Mouse (Mus musculus) liver, adult 2 months (tissue): ENCODE measurements around the gene St6galnac3.

Source experiments
- CTCF ChIP-seq: fragments of 200-500 bp; IDR thresholded peaks from 2 replicates; pipeline ENCODE4 v1.5.1; 2011; ENCODE audit warnings: low read depth, low read length, control low read depth
- POLR2A ChIP-seq: fragments of 200-500 bp; IDR thresholded peaks from 2 replicates; pipeline ENCODE4 v1.6.1; 2011; ENCODE audit warnings: low read length, control low read depth; ENCODE audit not compliant: insufficient read depth; ENCODE audit errors: extremely low read depth

DNA sequence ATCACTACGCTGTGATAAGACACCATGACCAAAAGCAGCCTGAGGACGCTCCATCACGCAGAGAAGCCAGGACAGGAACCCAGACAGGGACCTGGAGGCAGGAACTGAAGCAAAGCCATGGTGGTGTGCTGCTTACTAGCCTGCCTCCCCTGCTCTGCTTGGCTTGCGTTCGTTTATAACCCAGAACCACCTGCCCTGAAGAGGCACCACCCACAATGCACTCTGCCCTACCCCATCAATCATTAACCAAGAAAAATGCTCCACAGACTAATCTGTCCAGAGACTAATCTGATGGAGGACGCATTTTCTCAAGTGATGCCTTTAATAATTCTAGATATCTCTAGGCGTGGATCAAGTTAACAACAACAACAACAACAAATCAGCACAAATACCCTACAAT is 106.0 kb downstream of the St6galnac3 start:
- TF ChIP-seq CTCF (no peak), POLR2A (no peak)
